ENCODE assay signal across 28 mouse cellular contexts in genomic region chr15:78227816-78228215, GRCm38 (mm10). TPM values are rescaled to one million over a fixed set of nuclear protein-coding genes. Genes with fewer than 3 reads are reported as not detected.
"Had no signal": no experiment of that assay in that cellular context is flagged by ENCODE, and none has a peak within 500 bp of the region (broad histone marks: within the 10 kb centered on the region; RNA-seq: fewer than 3 reads in every experiment).

No protein-coding gene starts in this region.

- H3K4me1 ChIP-seq: liver, embryonic 15.5 days; stomach, embryonic 15.5 days had no signal

- H3K36me3 ChIP-seq: liver, embryonic 15.5 days; lung, embryonic 15.5 days; neural tube, embryonic 13.5 days; neural tube, embryonic 15.5 days; stomach, embryonic 15.5 days had no signal

- H3K9ac ChIP-seq: liver, embryonic 15.5 days; liver, postnatal 0 days; lung, embryonic 15.5 days; neural tube, embryonic 13.5 days; neural tube, embryonic 15.5 days; stomach, embryonic 15.5 days had no signal

- H3K9me3 ChIP-seq: liver, embryonic 15.5 days; lung, embryonic 15.5 days; neural tube, embryonic 13.5 days; neural tube, embryonic 15.5 days; stomach, embryonic 15.5 days had no signal

- ATAC-seq: liver, postnatal 0 days; lung, postnatal 0 days; midbrain, embryonic 16.5 days had no signal

- H3K4me2 ChIP-seq: liver, embryonic 15.5 days; lung, embryonic 15.5 days; midbrain, embryonic 11.5 days; neural tube, embryonic 13.5 days; neural tube, embryonic 15.5 days; stomach, embryonic 15.5 days had no signal

- H3K27ac ChIP-seq: liver, embryonic 15.5 days; lung, embryonic 15.5 days; macrophage; neural tube, embryonic 13.5 days; neural tube, embryonic 15.5 days; stomach, embryonic 15.5 days had no signal

- H3K4me3 ChIP-seq: liver, embryonic 15.5 days; lung, embryonic 15.5 days; megakaryocyte, embryonic 14.5 days; myocyte; neural tube, embryonic 13.5 days; neural tube, embryonic 15.5 days; stomach, embryonic 15.5 days had no signal

- DNase-seq: liver, postnatal 0 days; lung, adult 2 months; lung, postnatal 14 days; lung, postnatal 36 days; midbrain, embryonic 14.5 days; retina, postnatal 1 day; right cerebral cortex, adult 18-20 months; right cerebral cortex, postnatal 25 days; right cerebral cortex, postnatal 4 days; thymus, adult 2 months; thymus, postnatal 25 days; thymus, postnatal 4 days had no signal

- H3K27me3 ChIP-seq: liver, embryonic 15.5 days; lung, embryonic 15.5 days; neural tube, embryonic 13.5 days; neural tube, embryonic 15.5 days; stomach, embryonic 15.5 days had no signal

RNA-seq across cellular contexts. Expression of gene Pvalb, which starts 21.6 kb away (rescaled TPM):
- total RNA-seq: megakaryocyte progenitor cell, adult 5-6 weeks had no signal
- polyA plus RNA-seq: liver, embryonic 15.5 days; liver, postnatal 0 days; lung, postnatal 0 days; macrophage; midbrain, embryonic 11.5 days; neural tube, embryonic 11.5 days; spleen, adult 2 months; testis, adult 2 months; urinary bladder, adult 2 months had no signal
